Mouse (Mus musculus): Measurements from ENCODE around the gene Cacna1f. TPM values are rescaled to one million over a fixed set of nuclear protein-coding genes. Genes with fewer than 3 reads are reported as not detected.

The Cacna1f gene
- polyA plus RNA-seq, 1 experiment, result 0.13 TPM

- no peak for TF ChIP-seq POLR2A (IDR thresholded peaks at IDR 0.05; ENCODE audit: borderline replicate concordance, insufficient read depth, low read length)
- WGBS, result 14% methylated on average over 36 of the region's 36 CpGs
- Histone ChIP-seq H3K4me3 (replicated peaks; ENCODE audit: insufficient read depth, low read depth, low read length) (peak within 1 kb of the TSS; percentile 58), H3K27ac (ENCODE audit: insufficient read depth, low read length) (no peak within 1 kb of the TSS; the same call in none of the 2 replicates), H3K4me1 (ENCODE audit: control insufficient read depth, insufficient read depth, low read length) (peaks cover 3% of the 10 kb centered on the region), H3K27me3 (ENCODE audit: control insufficient read depth, insufficient read depth, low read length) (no peaks in the 10 kb centered on the region)
- peak in 1 of 2 experiments; percentile 23 for DNase-seq
Observed at GRCm38 (mm10) chrX:7670921-7671623, 64.2 kb downstream of the Cacna1f start, which contains the start of gene Plp2. TSS of gene Plp2 (minus strand) at chrX:7671390.

GRCm38 (mm10) chrX:7672739-7673138 is 65.9 kb downstream of the Cacna1f start:
- Histone ChIP-seq H3K4me1 (ENCODE audit: control insufficient read depth, insufficient read depth, low read length) (peaks cover 3% of the 10 kb centered on the region; the same call in 1 of the 2 replicates), H3K4me3 (replicated peaks; ENCODE audit: insufficient read depth, low read depth, low read length) (no peak overlapping the region), H3K27ac (ENCODE audit: insufficient read depth, low read length) (no peak overlapping the region), H3K27me3 (ENCODE audit: control insufficient read depth, insufficient read depth, low read length) (no peaks in the 10 kb centered on the region)
- no peak for DNase-seq
- no peak for TF ChIP-seq POLR2A (IDR thresholded peaks at IDR 0.05; ENCODE audit: borderline replicate concordance, insufficient read depth, low read length)
- TF ChIP-seq CTCF (IDR thresholded peaks at IDR 0.05; ENCODE audit: borderline replicate concordance, insufficient read depth, low read depth, low read length), result no peak
- WGBS, result 78% methylated on average over 6 of the region's 6 CpGs

GRCm38 (mm10) chrX:7673578-7674281 is 66.8 kb downstream of the Cacna1f start:
- 76% methylated on average over 12 of the region's 12 CpGs for WGBS
- Histone ChIP-seq H3K4me1 (ENCODE audit: control insufficient read depth, insufficient read depth, low read length) (peaks cover 3% of the 10 kb centered on the region; the same call in 1 of the 2 replicates), H3K4me3 (replicated peaks; ENCODE audit: insufficient read depth, low read depth, low read length) (no peak overlapping the region), H3K27me3 (ENCODE audit: control insufficient read depth, insufficient read depth, low read length) (no peaks in the 10 kb centered on the region), H3K27ac (ENCODE audit: insufficient read depth, low read length) (no peak overlapping the region)
- no peak for TF ChIP-seq CTCF (IDR thresholded peaks at IDR 0.05; ENCODE audit: borderline replicate concordance, insufficient read depth, low read depth, low read length)
- no peak for TF ChIP-seq POLR2A (IDR thresholded peaks at IDR 0.05; ENCODE audit: borderline replicate concordance, insufficient read depth, low read length)
- DNase-seq, result no peak

- 40% methylated on average over 28 of the region's 28 CpGs for WGBS
- no peak for TF ChIP-seq POLR2A (IDR thresholded peaks at IDR 0.05; ENCODE audit: borderline replicate concordance, insufficient read depth, low read length)
- TF ChIP-seq CTCF (IDR thresholded peaks at IDR 0.05; ENCODE audit: borderline replicate concordance, insufficient read depth, low read depth, low read length), result no peak
- no peak overlapping the region for H3K27ac ChIP-seq (ENCODE audit: insufficient read depth, low read length)
- no peaks in the 10 kb centered on the region for H3K27me3 ChIP-seq (ENCODE audit: control insufficient read depth, insufficient read depth, low read length)
- H3K4me3 ChIP-seq (replicated peaks; ENCODE audit: insufficient read depth, low read depth, low read length), result peak overlapping the region; percentile 46
- DNase-seq, result no peak
- H3K4me1 ChIP-seq (ENCODE audit: control insufficient read depth, insufficient read depth, low read length), result peaks cover 3% of the 10 kb centered on the region; the same call in 1 of the 2 replicates
Observed at GRCm38 (mm10) chrX:7674284-7675000, 67.6 kb downstream of the Cacna1f start.

GRCm38 (mm10) chrX:7675001-7675380 is 68.1 kb downstream of the Cacna1f start:
- Histone ChIP-seq H3K27ac (ENCODE audit: insufficient read depth, low read length) (no peak overlapping the region), H3K4me1 (ENCODE audit: control insufficient read depth, insufficient read depth, low read length) (peaks cover 3% of the 10 kb centered on the region; the same call in 1 of the 2 replicates), H3K4me3 (replicated peaks; ENCODE audit: insufficient read depth, low read depth, low read length) (peak overlapping the region; percentile 46), H3K27me3 (ENCODE audit: control insufficient read depth, insufficient read depth, low read length) (no peaks in the 10 kb centered on the region)
- DNase-seq, result peak in 1 of 2 experiments; percentile 23
- 22% methylated on average over 10 of the region's 10 CpGs for WGBS
- TF ChIP-seq CTCF (IDR thresholded peaks at IDR 0.05; ENCODE audit: borderline replicate concordance, insufficient read depth, low read depth, low read length) (no peak), POLR2A (IDR thresholded peaks at IDR 0.05; ENCODE audit: borderline replicate concordance, insufficient read depth, low read length) (no peak)

GRCm38 (mm10) chrX:7678986-7679385 is 72.1 kb downstream of the Cacna1f start:
- TF ChIP-seq POLR2A (IDR thresholded peaks at IDR 0.05; ENCODE audit: borderline replicate concordance, insufficient read depth, low read length) (no peak), CTCF (IDR thresholded peaks at IDR 0.05; ENCODE audit: borderline replicate concordance, insufficient read depth, low read depth, low read length) (no peak)
- Histone ChIP-seq H3K27me3 (ENCODE audit: control insufficient read depth, insufficient read depth, low read length) (no peaks in the 10 kb centered on the region), H3K4me3 (replicated peaks; ENCODE audit: insufficient read depth, low read depth, low read length) (no peak overlapping the region), H3K27ac (ENCODE audit: insufficient read depth, low read length) (no peak overlapping the region), H3K4me1 (ENCODE audit: control insufficient read depth, insufficient read depth, low read length) (peaks cover 8% of the 10 kb centered on the region)
- no peak for DNase-seq
- WGBS, result 44% methylated on average over 3 of the region's 3 CpGs

- Histone ChIP-seq H3K27me3 (ENCODE audit: control insufficient read depth, insufficient read depth, low read length) (no peaks in the 10 kb centered on the region), H3K27ac (ENCODE audit: insufficient read depth, low read length) (no peak overlapping the region), H3K4me3 (replicated peaks; ENCODE audit: insufficient read depth, low read depth, low read length) (peak overlapping the region; percentile 53), H3K4me1 (ENCODE audit: control insufficient read depth, insufficient read depth, low read length) (peaks cover 6% of the 10 kb centered on the region)
- no peak for TF ChIP-seq POLR2A (IDR thresholded peaks at IDR 0.05; ENCODE audit: borderline replicate concordance, insufficient read depth, low read length)
- peak; percentile 57; the same call in 1 of the 2 replicates for TF ChIP-seq CTCF (IDR thresholded peaks at IDR 0.05; ENCODE audit: borderline replicate concordance, insufficient read depth, low read depth, low read length)
- peak; percentile 88 to 90 for DNase-seq
- WGBS, result 13% methylated on average over 27 of the region's 27 CpGs
Observed at GRCm38 (mm10) chrX:7679405-7680056, 72.6 kb downstream of the Cacna1f start.

Measured in cerebellum, adult 2 months (tissue).